Mouse (Mus musculus) megakaryocyte-erythroid progenitor cell, adult 5 weeks (primary cell): ENCODE data around the gene Gm49388. TPM values are rescaled to one million over a fixed set of nuclear protein-coding genes. Genes with fewer than 3 reads are reported as not detected.

ENCODE experiments used
- polyA plus RNA-seq: library from polyadenylated mRNA; stranded (reverse); fragments of >175 nt; gene quantifications from 2 replicates; pipeline ENCODE4 v1.2.3, GENCODE M21; 2012

Gm49388 gene
- polyA plus RNA-seq = 9.3 and 20.1 TPM in 2 replicates

DNA sequence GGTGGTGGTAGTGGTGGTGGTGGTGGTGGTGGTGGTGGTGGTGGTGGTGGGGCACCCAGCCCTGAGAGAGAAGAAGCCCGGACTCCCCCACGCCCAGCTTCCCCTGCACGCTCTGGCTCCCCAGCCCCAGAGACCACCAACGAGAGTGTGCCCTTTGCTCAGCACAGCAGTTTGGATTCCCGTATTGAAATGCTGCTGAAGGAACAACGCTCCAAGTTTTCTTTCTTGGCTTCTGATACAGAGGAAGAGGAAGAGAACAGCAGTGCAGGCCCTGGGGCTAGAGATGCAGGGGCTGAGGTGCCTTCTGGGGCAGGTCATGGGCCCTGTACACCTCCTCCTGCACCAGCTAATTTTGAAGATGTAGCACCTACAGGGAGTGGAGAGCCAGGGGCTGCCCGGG is at the start of gene Gm49388:
Gene Gm49388 (plus strand): TSS at position 301 of the 400 bp plus-strand sequence.

DNA sequence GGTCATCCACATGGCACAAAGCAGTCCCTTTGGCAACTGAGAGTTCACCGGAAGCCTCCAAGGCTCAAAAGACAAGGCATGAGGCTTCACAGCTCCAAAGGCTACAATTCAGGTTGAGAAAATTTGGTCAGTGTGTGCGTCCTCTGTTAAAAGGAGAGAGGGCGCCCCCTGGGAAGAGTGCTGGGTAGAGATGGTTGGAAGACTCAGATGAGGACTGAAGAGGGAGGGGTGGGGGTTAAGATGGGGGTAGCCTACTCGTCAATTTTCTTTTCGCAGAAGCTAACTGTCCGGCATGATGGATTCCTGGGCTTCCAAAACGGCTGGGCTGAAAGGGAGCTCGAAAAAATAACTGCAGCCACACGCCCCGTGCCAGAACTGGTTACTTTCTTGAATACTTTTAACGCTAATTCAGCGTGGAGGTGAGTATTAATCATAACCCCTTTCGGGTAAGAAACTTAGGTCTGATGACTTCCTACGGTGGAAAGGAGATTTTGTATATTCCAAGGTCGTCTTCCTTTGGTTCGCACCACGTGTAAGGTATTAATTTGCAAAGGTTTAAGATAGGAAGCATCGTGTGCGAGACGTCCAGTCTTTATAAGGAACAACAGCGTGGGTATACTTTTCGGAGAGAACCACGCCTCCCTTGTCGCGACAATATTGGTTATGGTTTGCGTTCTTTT is 40.9 kb upstream of the Gm49388 start, which contains the start of gene Fbxl19:
Gene Fbxl19 (plus strand): TSS at position 178 of the 680 bp plus-strand sequence.

DNA sequence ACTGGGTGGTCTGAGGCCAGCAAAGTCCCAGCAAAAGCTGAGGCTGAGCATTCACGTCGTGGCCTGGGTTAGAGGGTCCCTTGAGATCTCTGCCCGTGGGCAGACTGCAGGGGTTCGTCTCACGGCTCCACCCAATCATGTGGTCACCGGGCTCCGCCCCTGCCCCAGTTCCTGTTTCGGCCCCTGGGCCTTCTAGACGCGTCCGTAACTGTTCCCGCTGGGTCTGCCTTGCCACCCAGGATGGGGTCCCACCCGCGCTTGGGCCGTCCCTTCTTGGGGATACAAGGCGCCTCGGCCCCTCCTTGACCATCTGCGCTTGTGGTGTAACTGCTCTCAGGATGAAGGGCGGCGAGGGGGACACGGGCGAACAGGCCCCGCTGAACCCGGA is 15.8 kb upstream of the Gm49388 start, which contains the start of gene Orai3:
Gene Orai3 (plus strand): TSS at position 165 of the 388 bp plus-strand sequence.

DNA sequence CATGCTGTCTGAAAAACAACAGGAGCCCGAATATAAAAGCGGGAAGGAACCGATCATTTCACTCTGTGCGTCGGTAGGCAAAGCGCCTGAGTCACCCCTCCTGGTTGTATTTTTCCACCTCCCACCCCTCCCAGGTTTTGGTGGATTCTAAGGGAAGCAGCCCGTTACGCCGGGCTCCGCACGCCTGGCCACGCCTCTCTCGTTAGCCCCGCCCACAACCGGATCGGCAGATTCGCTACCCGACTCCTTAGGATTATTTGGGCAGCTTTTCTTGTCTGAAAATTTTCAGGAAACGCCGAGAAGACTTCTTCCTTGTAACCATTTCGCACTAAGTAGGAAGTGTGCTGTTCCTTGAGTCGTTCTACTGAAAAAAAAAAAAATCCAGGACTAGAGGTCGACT is 9.0 kb upstream of the Gm49388 start, which contains the start of gene Setd1a:
Gene Setd1a (plus strand): TSS at position 245 of the 400 bp plus-strand sequence.

DNA sequence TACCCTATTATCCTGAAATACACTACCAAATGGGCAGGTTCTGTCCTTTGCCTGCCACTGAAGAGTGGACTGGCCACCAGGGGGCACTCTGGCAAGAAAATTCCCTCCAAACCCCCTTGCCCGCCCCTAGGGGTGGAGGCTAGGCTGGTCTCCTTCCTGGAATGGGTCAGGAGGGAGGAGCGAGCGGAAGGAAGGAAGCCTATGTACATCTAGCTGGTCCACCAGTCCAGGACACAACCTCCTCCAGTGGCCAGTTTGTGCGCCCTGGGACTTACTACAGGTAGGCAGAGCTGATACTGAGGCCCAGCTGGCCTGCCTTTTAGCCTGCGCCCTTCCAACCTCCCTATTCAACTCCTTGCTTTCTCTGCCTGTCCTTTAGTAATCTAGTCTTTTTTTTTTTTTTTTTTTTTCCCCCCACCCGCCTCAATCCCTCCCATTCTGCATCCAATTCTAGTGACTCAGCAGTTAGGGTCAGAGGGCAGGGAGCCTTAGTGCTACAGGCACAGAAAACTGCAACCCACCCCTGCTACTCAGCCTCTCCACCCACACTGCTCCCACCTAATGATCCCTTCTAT is 15.1 kb downstream of the Gm49388 start, which contains the start of gene Hsd3b7:
Gene Hsd3b7 (plus strand): TSS at position 170 of the 575 bp plus-strand sequence.

DNA sequence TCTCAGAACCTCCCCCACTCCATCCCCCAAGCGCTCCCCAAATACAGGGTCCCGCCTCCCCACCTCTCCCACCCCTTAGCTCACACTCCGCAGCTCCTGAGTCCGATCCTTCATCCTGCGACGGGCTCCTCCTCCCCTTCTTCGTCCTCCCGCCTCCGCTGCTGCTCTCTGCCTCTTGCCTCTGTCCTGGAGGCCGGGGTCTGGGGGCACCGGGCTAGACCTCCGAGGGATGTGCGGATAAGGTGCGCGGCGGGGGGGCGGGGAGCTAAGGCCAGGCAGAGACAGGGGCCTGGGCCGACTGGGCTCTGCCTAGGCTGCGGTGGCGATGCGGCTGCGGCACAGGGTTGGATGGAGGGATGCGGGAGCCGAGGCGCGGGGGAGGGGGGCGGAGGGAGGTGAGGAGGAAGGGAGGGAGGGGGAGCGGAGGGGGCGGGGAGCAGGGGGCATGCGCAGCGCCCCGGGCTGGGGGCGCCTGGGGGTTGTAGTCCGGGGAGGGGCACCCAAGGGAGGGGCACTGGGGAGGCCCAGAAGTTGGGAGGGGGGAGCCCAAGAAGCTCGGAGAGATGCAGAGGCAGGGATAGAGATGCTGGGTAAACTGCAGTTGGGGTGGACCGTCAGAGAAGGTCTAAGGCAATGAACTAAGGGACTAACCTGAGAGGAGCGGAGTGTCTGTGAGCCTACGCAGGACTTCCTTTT is 38.9 kb downstream of the Gm49388 start, which contains the start of the genes Stx4a and Stx1b:
Gene Stx4a (plus strand): TSS at position 119 of the 696 bp plus-strand sequence.
Gene Stx1b (minus strand): TSS at position 374 of the 696 bp plus-strand sequence.

Other genes starting within 250 kb of the Gm49388 start
- gene Tmem265, start 224.2 kb upstream of the Gm49388 start, polyA plus RNA-seq = 1.3 and 2.0 TPM in 2 replicates
- gene Phkg2, start 212.3 kb upstream of the Gm49388 start, polyA plus RNA-seq = 75.3 and 94.9 TPM in 2 replicates
- gene Ccdc189, start 197.0 kb upstream of the Gm49388 start, polyA plus RNA-seq = 2.8 and 5.3 TPM in 2 replicates
- 51.4 and 68.4 TPM in 2 replicates for gene Rnf40, start 196.8 kb upstream of the Gm49388 start, polyA plus RNA-seq
- 22.5 and 24.1 TPM in 2 replicates for gene Zfp629, start 169.8 kb upstream of the Gm49388 start, polyA plus RNA-seq
- 698 and 704 TPM in 2 replicates for gene Bcl7c, start 76.7 kb upstream of the Gm49388 start, polyA plus RNA-seq
- gene Ctf1, start 72.9 kb upstream of the Gm49388 start, polyA plus RNA-seq = 2.2 and 3.6 TPM in 2 replicates
- gene Ctf2, start 53.4 kb upstream of the Gm49388 start, polyA plus RNA-seq = not detected in 2 replicates
- 85.5 and 100 TPM in 2 replicates for gene Fbxl19, start 41.1 kb upstream of the Gm49388 start, polyA plus RNA-seq
- 31.0 and 41.1 TPM in 2 replicates for gene Orai3, start 15.8 kb upstream of the Gm49388 start, polyA plus RNA-seq
- 84.7 and 110 TPM in 2 replicates for gene Setd1a, start 8.9 kb upstream of the Gm49388 start, polyA plus RNA-seq
- gene Hsd3b7, start 15.0 kb downstream of the Gm49388 start, polyA plus RNA-seq = 21.4 and 28.9 TPM in 2 replicates
- 83.0 and 121 TPM in 2 replicates for gene Stx4a, start 38.7 kb downstream of the Gm49388 start, polyA plus RNA-seq
- 0.48 and 0.63 TPM in 2 replicates for gene Stx1b, start 38.9 kb downstream of the Gm49388 start, polyA plus RNA-seq
- 26.8 and 27.4 TPM in 2 replicates for gene Zfp646, start 90.6 kb downstream of the Gm49388 start, polyA plus RNA-seq
- 31.0 and 36.1 TPM in 2 replicates for gene Zfp668, start 91.2 kb downstream of the Gm49388 start, polyA plus RNA-seq
- gene Prss53, start 105.4 kb downstream of the Gm49388 start, polyA plus RNA-seq = 1.1 and 1.2 TPM in 2 replicates
- not detected in 2 replicates for gene Gm21974, start 109.8 kb downstream of the Gm49388 start, polyA plus RNA-seq
- gene Vkorc1, start 110.0 kb downstream of the Gm49388 start, polyA plus RNA-seq = 27.6 and 36.5 TPM in 2 replicates
- 187 and 224 TPM in 2 replicates for gene Bckdk, start 118.5 kb downstream of the Gm49388 start, polyA plus RNA-seq
- gene Kat8, start 126.9 kb downstream of the Gm49388 start, polyA plus RNA-seq = 5.7 and 7.0 TPM in 2 replicates
- 0.06 TPM in 1 of 2 replicates, not detected in the other for gene Prss8, start 144.5 kb downstream of the Gm49388 start, polyA plus RNA-seq
- 6.6 and 6.7 TPM in 2 replicates for gene Prss36, start 161.1 kb downstream of the Gm49388 start, polyA plus RNA-seq
- gene Fus, start 181.8 kb downstream of the Gm49388 start, polyA plus RNA-seq = 438 and 762 TPM in 2 replicates
- 17.0 and 20.0 TPM in 2 replicates for gene Pycard, start 208.3 kb downstream of the Gm49388 start, polyA plus RNA-seq
- gene Trim72, start 218.3 kb downstream of the Gm49388 start, polyA plus RNA-seq = 0.13 and 1.0 TPM in 2 replicates